7 mouse cellular contexts compared by ENCODE assay signal in genomic region chr5:53999831-54000230, GRCm38 (mm10). TPM values are rescaled to one million over a fixed set of nuclear protein-coding genes. Genes with fewer than 3 reads are reported as not detected.
DNase-seq lines count a peak whose midpoint lies in the region; ATAC-seq and TF ChIP-seq lines count a peak whose summit lies in the region.

No protein-coding gene starts in this region.

- no peaks in the 10 kb centered on the region for H3K36me3 ChIP-seq in ES-Bruce4 (ENCODE audit: control insufficient read depth, insufficient read depth, low read length, poor library complexity, severe bottlenecking)
- H3K36me3 ChIP-seq in forebrain, postnatal 0 days (ENCODE audit: insufficient read depth): no peaks in the 10 kb centered on the region
- no peaks in the 10 kb centered on the region for H3K36me3 ChIP-seq in liver, embryonic 13.5 days
- H3K36me3 ChIP-seq in stomach, embryonic 16.5 days (ENCODE audit: control insufficient read depth, insufficient read depth, low read length): no peaks in the 10 kb centered on the region

- 3% methylated on average over 2 of the region's 2 CpGs for WGBS in forebrain, postnatal 0 days
- 6% methylated on average over 2 of the region's 2 CpGs for WGBS in liver, embryonic 13.5 days (ENCODE audit: insufficient replicate concordance)
- WGBS in stomach, embryonic 16.5 days: 4% methylated on average over 2 of the region's 2 CpGs

- no peak for TF ChIP-seq EP300 in ES-Bruce4 (IDR thresholded peaks at IDR 0.05; ENCODE audit: insufficient read depth, low read depth, low read length)

- peak overlapping the region; percentile 92; the same call in 1 of the 2 replicates for H3K9ac ChIP-seq in ES-Bruce4 (ENCODE audit: low read depth, poor library complexity, severe bottlenecking)
- H3K9ac ChIP-seq in forebrain, postnatal 0 days: peak overlapping the region; percentile 69; the same call in 1 of the 2 replicates
- H3K9ac ChIP-seq in liver, embryonic 13.5 days: peak overlapping the region; percentile 89
- peak overlapping the region; percentile 97 for H3K9ac ChIP-seq in stomach, embryonic 16.5 days (ENCODE audit: low read length)

- no peak overlapping the region for H3K4me3 ChIP-seq in ES-Bruce4 (ENCODE audit: low read depth, low read length)
- H3K4me3 ChIP-seq in forebrain, postnatal 0 days (ENCODE audit: low read depth, low read length): peak overlapping the region; percentile 73
- peak overlapping the region; percentile 88 for H3K4me3 ChIP-seq in liver, embryonic 13.5 days (replicated peaks)
- peak overlapping the region; percentile 87 for H3K4me3 ChIP-seq in stomach, embryonic 16.5 days (replicated peaks; ENCODE audit: low read length)

- no peaks in the 10 kb centered on the region for H3K4me1 ChIP-seq in ES-Bruce4 (ENCODE audit: control insufficient read depth, insufficient read depth, low read length)
- peaks cover 8% of the 10 kb centered on the region; the same call in 1 of the 2 replicates for H3K4me1 ChIP-seq in forebrain, postnatal 0 days (ENCODE audit: insufficient read depth)
- peaks cover 33% of the 10 kb centered on the region for H3K4me1 ChIP-seq in liver, embryonic 13.5 days (replicated peaks)
- H3K4me1 ChIP-seq in stomach, embryonic 16.5 days (ENCODE audit: control insufficient read depth, insufficient read depth, low read length): peaks cover 15% of the 10 kb centered on the region

- ATAC-seq in forebrain, postnatal 0 days: no peak
- no peak for ATAC-seq in liver, embryonic 13.5 days (ENCODE audit: low read depth)
- no peak for ATAC-seq in stomach, embryonic 16.5 days (ENCODE audit: insufficient read depth, low FRiP score)

- no peaks in the 10 kb centered on the region for H3K27me3 ChIP-seq in ES-Bruce4 (ENCODE audit: control insufficient read depth, insufficient read depth, low read length, poor library complexity, severe bottlenecking)
- no peaks in the 10 kb centered on the region for H3K27me3 ChIP-seq in forebrain, postnatal 0 days (ENCODE audit: insufficient read depth, low read length)
- peaks cover 12% of the 10 kb centered on the region for H3K27me3 ChIP-seq in liver, embryonic 13.5 days
- no peaks in the 10 kb centered on the region for H3K27me3 ChIP-seq in stomach, embryonic 16.5 days (ENCODE audit: control insufficient read depth, insufficient read depth, low read length)

- TF ChIP-seq CTCF in ES-Bruce4 (IDR thresholded peaks at IDR 0.05; ENCODE audit: low read depth, low read length): no peak
- TF ChIP-seq CTCF in forebrain, postnatal 0 days (IDR thresholded peaks at IDR 0.05; ENCODE audit: low read depth): no peak

- peak overlapping the region; percentile 66 for H3K4me2 ChIP-seq in forebrain, postnatal 0 days (ENCODE audit: low read depth)
- peak overlapping the region; percentile 96 for H3K4me2 ChIP-seq in liver, embryonic 13.5 days
- peak overlapping the region; percentile 79 for H3K4me2 ChIP-seq in stomach, embryonic 16.5 days (ENCODE audit: low read depth, low read length)

- no peak overlapping the region for H3K27ac ChIP-seq in ES-Bruce4 (ENCODE audit: insufficient read depth, low read length)
- no peak overlapping the region for H3K27ac ChIP-seq in forebrain, postnatal 0 days (ENCODE audit: low read depth, low read length)
- H3K27ac ChIP-seq in liver, embryonic 13.5 days: no peak overlapping the region
- peak overlapping the region; percentile 93; the same call in 1 of the 2 replicates for H3K27ac ChIP-seq in stomach, embryonic 16.5 days (ENCODE audit: low read length)

- no peaks in the 10 kb centered on the region for H3K9me3 ChIP-seq in ES-Bruce4 (replicated peaks; ENCODE audit: control insufficient read depth, insufficient read depth, low read length, poor library complexity, severe bottlenecking)
- H3K9me3 ChIP-seq in forebrain, postnatal 0 days (ENCODE audit: low read length): no peaks in the 10 kb centered on the region
- no peaks in the 10 kb centered on the region for H3K9me3 ChIP-seq in liver, embryonic 13.5 days (replicated peaks)
- H3K9me3 ChIP-seq in stomach, embryonic 16.5 days (replicated peaks; ENCODE audit: control insufficient read depth, low read length): no peaks in the 10 kb centered on the region

- DNase-seq in CD4-positive helper T cell, adult 2 months (ENCODE audit: low read depth, low spot score): peak; percentile 65
- no peak for DNase-seq in forebrain, postnatal 0 days
- DNase-seq in liver, embryonic 13.5 days: no peak
- no peak for DNase-seq in right cerebral cortex, adult 18-20 months
- no peak for DNase-seq in adrenal gland, postnatal 25 days

- no peak for TF ChIP-seq POLR2A in ES-Bruce4 (IDR thresholded peaks at IDR 0.05; ENCODE audit: insufficient read depth, low read length)

RNA-seq across cellular contexts. Expression of gene Stim2, which starts 1.5 kb away (rescaled TPM):
- polyA plus RNA-seq in ES-Bruce4 (2011; ENCODE audit: insufficient read depth, insufficient read length, low read depth, missing spikeins): 13.7 and 15.2 TPM in 2 replicates
- total RNA-seq in forebrain, postnatal 0 days (2014; rRNA removed): 23.2 and 27.1 TPM in 2 replicates
- polyA plus RNA-seq in forebrain, postnatal 0 days (2015; fragmentation: Nextera tagmentation; extraction: Ambion mirVana): 30.3 and 34.2 TPM in 2 replicates
- 4.8 and 5.6 TPM in 2 replicates for polyA plus RNA-seq in liver, embryonic 13.5 days (2015; fragmentation: Nextera tagmentation; extraction: Ambion mirVana)
- polyA plus RNA-seq in stomach, embryonic 16.5 days (2015; fragmentation: Nextera tagmentation; extraction: Ambion mirVana): 13.1 and 15.9 TPM in 2 replicates
- 26.3 and 31.5 TPM in 2 replicates for total RNA-seq in adrenal gland, postnatal 25 days (2021)
